Mouse (Mus musculus): ENCODE data around the gene Sp2. TPM values are rescaled to one million over a fixed set of nuclear protein-coding genes. Genes with fewer than 3 reads are reported as not detected.
A peak's percentile ranks its signal among the peaks of the same experiment; 100 is the strongest.

Sp2 gene
- polyA plus RNA-seq, 1 experiment from 2014 or later: 23.9 TPM

DNA sequence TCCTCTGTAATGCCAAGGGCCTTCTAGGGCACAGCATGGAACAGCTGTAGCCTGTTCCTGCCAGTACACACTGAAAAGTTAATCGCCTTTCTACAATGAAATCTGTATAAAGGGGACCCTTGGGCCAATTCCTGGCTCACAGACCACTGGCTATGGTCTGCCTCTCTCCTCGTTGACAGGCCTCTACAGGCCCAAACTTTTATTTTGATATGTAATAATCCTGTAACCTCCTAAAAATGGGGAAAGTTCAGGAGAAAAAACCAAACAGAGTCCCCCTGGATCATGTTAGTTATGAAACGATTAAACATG, 6.4 kb downstream of the Sp2 start:
- Histone ChIP-seq H3K27me3 (ENCODE audit: control insufficient read depth, insufficient read depth, low read length) (no peaks in the 10 kb centered on the region), H3K9me3 (ENCODE audit: control insufficient read depth, low read length) (no peaks in the 10 kb centered on the region), H3K36me3 (ENCODE audit: control insufficient read depth, insufficient read depth, low read length) (no peaks in the 10 kb centered on the region), H3K4me3 (ENCODE audit: low read length) (peak overlapping the region; percentile 78), H3K4me2 (replicated peaks; ENCODE audit: low read depth, low read length) (peak overlapping the region; percentile 85), H3K9ac (ENCODE audit: low read depth, low read length) (peak overlapping the region; percentile 97), H3K4me1 (ENCODE audit: control insufficient read depth, insufficient read depth, low read length) (peaks cover 18% of the 10 kb centered on the region), H3K27ac (ENCODE audit: low read depth, low read length) (peak overlapping the region; percentile 94; the same call in 1 of the 2 replicates)
- 55% methylated on average over 3 of the region's 3 CpGs for WGBS
- no peak for ATAC-seq (ENCODE audit: low FRiP score, low TSS enrichment)

DNA sequence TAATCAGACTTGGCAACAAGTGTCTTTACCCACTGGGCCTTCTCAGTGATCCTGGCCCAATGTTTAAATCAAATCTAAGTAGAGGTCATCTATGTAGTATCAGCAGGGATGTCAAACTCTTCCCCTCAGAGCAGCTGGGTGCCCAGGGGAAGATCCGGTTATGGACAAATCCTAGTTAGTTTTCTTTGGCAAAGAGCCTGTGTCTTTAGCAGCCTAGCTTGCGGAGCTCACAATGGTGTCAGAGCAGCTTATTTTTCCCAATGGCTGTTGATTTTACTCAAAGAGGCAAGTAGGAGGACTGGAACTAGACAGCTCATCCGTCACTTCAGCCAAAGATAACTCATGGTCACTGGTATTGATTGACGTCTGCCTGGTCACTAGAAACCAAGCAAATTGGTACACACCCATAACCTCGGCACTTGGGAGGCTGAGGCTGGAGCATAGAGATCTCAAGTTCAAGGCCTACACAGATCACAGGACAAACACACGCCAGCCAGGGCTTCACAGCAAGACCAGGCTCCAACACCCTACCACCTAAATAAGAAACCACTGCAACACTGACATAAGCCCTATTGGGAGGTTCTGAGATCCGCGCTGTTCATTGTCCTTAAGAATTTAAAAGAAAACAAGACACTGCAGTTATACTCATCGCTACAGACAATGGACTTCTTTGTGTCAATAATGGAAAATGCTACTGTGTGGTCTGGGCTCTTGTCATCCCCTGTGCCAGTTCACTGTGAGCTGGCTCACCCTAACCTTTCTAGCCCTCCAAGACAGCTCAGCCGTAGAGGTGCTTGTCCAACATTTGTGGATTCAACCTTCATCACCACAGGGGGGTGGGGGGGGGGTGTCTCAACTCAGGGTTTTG, 7.0 kb downstream of the Sp2 start:
- Histone ChIP-seq H3K27ac (ENCODE audit: low read depth, low read length) (peak overlapping the region; percentile 42; the same call in 1 of the 2 replicates), H3K36me3 (ENCODE audit: control insufficient read depth, insufficient read depth, low read length) (no peaks in the 10 kb centered on the region), H3K4me1 (ENCODE audit: control insufficient read depth, insufficient read depth, low read length) (peaks cover 18% of the 10 kb centered on the region), H3K4me2 (replicated peaks; ENCODE audit: low read depth, low read length) (peak overlapping the region; percentile 85), H3K9ac (ENCODE audit: low read depth, low read length) (peak overlapping the region; percentile 97), H3K4me3 (ENCODE audit: low read length) (peak overlapping the region; percentile 78), H3K9me3 (ENCODE audit: control insufficient read depth, low read length) (no peaks in the 10 kb centered on the region), H3K27me3 (ENCODE audit: control insufficient read depth, insufficient read depth, low read length) (no peaks in the 10 kb centered on the region)
- WGBS: 73% methylated on average over 10 of the region's 10 CpGs
- ATAC-seq (ENCODE audit: low FRiP score, low TSS enrichment): no peak

DNA sequence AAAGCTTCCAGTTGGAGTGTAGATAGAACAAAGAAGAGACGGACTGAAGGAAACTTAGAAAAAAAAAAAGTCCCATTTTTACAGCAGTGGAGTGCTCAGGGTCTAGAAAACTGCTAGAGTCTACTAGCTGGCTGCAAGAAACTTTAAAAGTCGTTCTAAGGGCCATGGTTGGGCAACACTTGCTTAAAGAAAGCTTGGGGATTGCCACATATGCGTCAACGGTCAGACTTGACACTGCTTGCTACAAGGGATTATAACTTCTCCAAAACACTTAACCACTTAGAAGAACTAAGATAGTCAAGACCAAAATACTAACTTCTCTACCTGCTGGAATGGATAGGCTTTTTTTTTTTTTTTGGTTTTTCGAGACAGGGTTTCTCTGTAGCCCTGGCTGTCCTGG, 7.9 kb downstream of the Sp2 start:
- no peak overlapping the region for H3K4me3 ChIP-seq (ENCODE audit: low read length)
- peaks cover 23% of the 10 kb centered on the region for H3K4me1 ChIP-seq (ENCODE audit: control insufficient read depth, insufficient read depth, low read length)
- no peaks in the 10 kb centered on the region for H3K9me3 ChIP-seq (ENCODE audit: control insufficient read depth, low read length)
- no peak overlapping the region for H3K9ac ChIP-seq (ENCODE audit: low read depth, low read length)
- no peak overlapping the region for H3K27ac ChIP-seq (ENCODE audit: low read depth, low read length)
- no peak overlapping the region for H3K4me2 ChIP-seq (replicated peaks; ENCODE audit: low read depth, low read length)
- H3K27me3 ChIP-seq (ENCODE audit: control insufficient read depth, insufficient read depth, low read length): no peaks in the 10 kb centered on the region
- WGBS: 82% methylated on average over 5 of the region's 5 CpGs
- ATAC-seq (ENCODE audit: low FRiP score, low TSS enrichment): no peak
- H3K36me3 ChIP-seq (ENCODE audit: control insufficient read depth, insufficient read depth, low read length): no peaks in the 10 kb centered on the region

DNA sequence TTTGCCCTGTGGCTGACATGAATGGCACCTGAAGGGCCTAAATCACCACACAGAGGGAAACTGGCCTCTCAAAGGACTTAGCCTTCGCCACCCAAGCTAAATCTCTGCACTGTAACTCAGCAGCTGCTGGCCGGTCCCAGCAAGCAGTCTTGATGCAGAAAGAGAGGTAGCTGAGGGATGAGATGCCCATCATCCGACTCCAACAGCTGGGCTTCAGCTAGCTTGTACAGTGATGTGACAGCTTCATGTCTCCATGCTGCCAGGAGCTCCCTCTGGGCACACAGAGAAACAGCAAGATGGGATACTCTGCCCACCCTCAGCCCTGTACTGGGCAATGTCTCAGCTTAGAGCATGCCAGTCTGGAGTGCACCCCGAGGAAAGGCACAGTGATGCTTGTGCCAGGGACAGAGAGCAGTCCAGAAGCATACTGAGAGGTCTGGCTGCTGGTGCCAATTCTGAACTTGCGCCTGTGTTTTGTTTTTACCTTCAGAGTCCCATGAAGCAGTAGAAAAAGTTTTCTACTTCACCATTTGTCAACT, 9.3 kb downstream of the Sp2 start:
- Histone ChIP-seq H3K27ac (ENCODE audit: low read depth, low read length) (no peak overlapping the region), H3K4me2 (replicated peaks; ENCODE audit: low read depth, low read length) (no peak overlapping the region)
- 85% methylated on average over 5 of the region's 5 CpGs for whole genome bisulfite sequencing

DNA sequence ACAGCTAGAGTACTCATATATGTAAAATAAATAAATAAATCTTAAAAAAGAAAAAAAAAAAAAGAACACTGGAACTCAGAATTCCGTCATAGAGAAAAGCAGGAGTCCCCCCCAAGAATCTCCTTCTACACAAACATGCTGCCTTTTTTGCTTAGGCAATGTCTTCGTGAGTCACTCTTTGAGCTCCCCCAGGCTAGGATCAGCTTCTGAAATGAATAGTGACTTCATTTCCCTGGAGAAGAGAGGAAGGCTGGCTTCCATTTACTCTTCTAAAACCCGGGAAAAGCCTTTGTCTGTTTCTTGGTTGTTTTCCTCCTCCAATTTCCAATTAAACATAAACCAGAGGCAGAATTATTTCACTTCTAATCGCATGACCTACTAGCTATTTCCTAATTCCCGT, 9.9 kb downstream of the Sp2 start:
- H3K27ac ChIP-seq (ENCODE audit: low read depth, low read length): no peak overlapping the region
- no peak overlapping the region for H3K4me2 ChIP-seq (replicated peaks; ENCODE audit: low read depth, low read length)
- no peaks in the 10 kb centered on the region for H3K27me3 ChIP-seq (ENCODE audit: control insufficient read depth, insufficient read depth, low read length)
- H3K4me3 ChIP-seq (ENCODE audit: low read length): no peak overlapping the region
- H3K9me3 ChIP-seq (ENCODE audit: control insufficient read depth, low read length): no peaks in the 10 kb centered on the region
- no peak overlapping the region for H3K9ac ChIP-seq (ENCODE audit: low read depth, low read length)
- H3K4me1 ChIP-seq (ENCODE audit: control insufficient read depth, insufficient read depth, low read length): peaks cover 33% of the 10 kb centered on the region
- ATAC-seq (ENCODE audit: low FRiP score, low TSS enrichment): no peak
- 81% methylated on average over 5 of the region's 5 CpGs for WGBS
- no peaks in the 10 kb centered on the region for H3K36me3 ChIP-seq (ENCODE audit: control insufficient read depth, insufficient read depth, low read length)

More for the DNA sequence above, 9.3 kb downstream of the Sp2 start:
- H3K9me3 ChIP-seq (ENCODE audit: control insufficient read depth, low read length): no peaks in the 10 kb centered on the region
- peaks cover 31% of the 10 kb centered on the region for H3K4me1 ChIP-seq (ENCODE audit: control insufficient read depth, insufficient read depth, low read length)
- no peak for ATAC-seq (ENCODE audit: low FRiP score, low TSS enrichment)
- H3K27me3 ChIP-seq (ENCODE audit: control insufficient read depth, insufficient read depth, low read length): no peaks in the 10 kb centered on the region
- no peak overlapping the region for H3K4me3 ChIP-seq (ENCODE audit: low read length)
- H3K36me3 ChIP-seq (ENCODE audit: control insufficient read depth, insufficient read depth, low read length): no peaks in the 10 kb centered on the region
- H3K9ac ChIP-seq (ENCODE audit: low read depth, low read length): no peak overlapping the region

DNA sequence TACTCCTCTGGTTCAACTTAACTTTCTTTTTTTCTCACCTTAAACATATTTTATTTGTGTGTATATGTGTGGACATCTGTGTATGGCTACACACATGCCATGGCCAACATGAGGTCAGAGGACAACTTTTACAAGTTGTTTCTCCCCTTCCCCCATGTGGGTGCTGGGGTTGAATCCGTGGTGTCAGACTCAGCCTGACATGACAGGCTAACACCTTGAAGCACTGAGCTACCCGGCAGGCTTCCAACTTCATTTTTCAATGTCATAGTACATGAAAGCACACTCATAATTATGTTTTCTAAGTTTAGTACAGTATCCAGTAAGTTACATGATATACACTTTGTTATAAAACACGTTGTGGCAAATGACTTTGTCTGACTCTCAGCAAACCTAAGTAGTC, 12.4 kb downstream of the Sp2 start:
- H3K4me3 ChIP-seq (ENCODE audit: low read length): no peak overlapping the region
- WGBS: 77% methylated on average over 3 of the region's 3 CpGs
- no peaks in the 10 kb centered on the region for H3K9me3 ChIP-seq (ENCODE audit: control insufficient read depth, low read length)
- no peaks in the 10 kb centered on the region for H3K27me3 ChIP-seq (ENCODE audit: control insufficient read depth, insufficient read depth, low read length)
- no peak overlapping the region for H3K4me2 ChIP-seq (replicated peaks; ENCODE audit: low read depth, low read length)
- H3K9ac ChIP-seq (ENCODE audit: low read depth, low read length): no peak overlapping the region
- no peak for ATAC-seq (ENCODE audit: low FRiP score, low TSS enrichment)
- no peaks in the 10 kb centered on the region for H3K36me3 ChIP-seq (ENCODE audit: control insufficient read depth, insufficient read depth, low read length)
- peak overlapping the region; percentile 30; the same call in 1 of the 2 replicates for H3K27ac ChIP-seq (ENCODE audit: low read depth, low read length)
- peaks cover 20% of the 10 kb centered on the region for H3K4me1 ChIP-seq (ENCODE audit: control insufficient read depth, insufficient read depth, low read length)

DNA sequence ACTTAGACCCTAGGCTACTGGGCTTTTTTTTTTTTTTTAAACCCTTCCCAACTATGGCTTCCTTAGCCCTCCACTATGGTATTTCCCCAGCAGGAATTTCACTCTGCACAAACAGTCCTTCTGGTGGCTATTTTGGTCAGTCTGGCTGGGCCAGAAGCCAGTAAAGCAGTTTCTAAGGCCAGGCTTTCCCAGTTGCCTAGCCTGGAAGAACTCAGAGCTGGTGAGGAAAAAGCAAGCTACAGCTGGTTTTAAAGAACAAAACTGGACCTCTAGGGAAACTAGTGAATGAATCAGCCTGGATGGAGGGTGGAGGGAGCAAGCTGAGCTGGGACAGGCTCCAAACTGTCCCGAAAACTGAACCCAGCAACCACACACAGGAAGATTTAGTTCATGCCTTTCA, 13.0 kb downstream of the Sp2 start:
- Histone ChIP-seq H3K4me3 (ENCODE audit: low read length) (no peak overlapping the region), H3K36me3 (ENCODE audit: control insufficient read depth, insufficient read depth, low read length) (no peaks in the 10 kb centered on the region), H3K4me2 (replicated peaks; ENCODE audit: low read depth, low read length) (no peak overlapping the region), H3K4me1 (ENCODE audit: control insufficient read depth, insufficient read depth, low read length) (peaks cover 18% of the 10 kb centered on the region; the same call in 1 of the 2 replicates), H3K27me3 (ENCODE audit: control insufficient read depth, insufficient read depth, low read length) (no peaks in the 10 kb centered on the region), H3K9me3 (ENCODE audit: control insufficient read depth, low read length) (no peaks in the 10 kb centered on the region), H3K9ac (ENCODE audit: low read depth, low read length) (no peak overlapping the region), H3K27ac (ENCODE audit: low read depth, low read length) (peak overlapping the region; percentile 30)
- ATAC-seq (ENCODE audit: low FRiP score, low TSS enrichment): no peak
- 67% methylated on average over 1 of the region's 1 CpGs for whole genome bisulfite sequencing

DNA sequence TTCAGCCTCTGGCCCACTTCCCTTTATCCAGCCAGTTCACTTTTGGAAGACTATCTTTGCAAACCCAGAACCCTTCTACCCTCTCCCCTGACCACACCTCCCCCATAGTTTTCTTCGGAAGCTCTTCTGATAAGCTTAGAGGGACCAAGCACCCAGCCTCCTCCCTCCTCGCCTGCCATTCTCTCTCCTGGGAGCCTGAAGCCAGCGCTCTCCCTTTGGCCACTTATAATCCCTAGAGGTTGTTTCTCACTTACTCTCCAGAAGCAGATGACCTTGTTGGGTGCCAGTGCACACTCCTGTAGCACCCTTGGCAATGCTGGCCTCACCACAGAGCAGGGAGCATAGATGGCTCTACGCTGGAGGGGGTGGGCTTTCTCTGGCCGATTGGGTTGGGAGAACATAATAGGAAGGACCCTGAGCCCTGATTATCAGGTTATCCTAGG, 13.5 kb downstream of the Sp2 start:
- Histone ChIP-seq H3K4me3 (ENCODE audit: low read length) (no peak overlapping the region), H3K9me3 (ENCODE audit: control insufficient read depth, low read length) (no peaks in the 10 kb centered on the region), H3K36me3 (ENCODE audit: control insufficient read depth, insufficient read depth, low read length) (no peaks in the 10 kb centered on the region), H3K27me3 (ENCODE audit: control insufficient read depth, insufficient read depth, low read length) (no peaks in the 10 kb centered on the region), H3K4me1 (ENCODE audit: control insufficient read depth, insufficient read depth, low read length) (peaks cover 18% of the 10 kb centered on the region; the same call in 1 of the 2 replicates), H3K9ac (ENCODE audit: low read depth, low read length) (peak overlapping the region; percentile 18; the same call in 1 of the 2 replicates), H3K27ac (ENCODE audit: low read depth, low read length) (peak overlapping the region; percentile 30), H3K4me2 (replicated peaks; ENCODE audit: low read depth, low read length) (no peak overlapping the region)
- no peak for ATAC-seq (ENCODE audit: low FRiP score, low TSS enrichment)
- WGBS: 91% methylated on average over 5 of the region's 5 CpGs

DNA sequence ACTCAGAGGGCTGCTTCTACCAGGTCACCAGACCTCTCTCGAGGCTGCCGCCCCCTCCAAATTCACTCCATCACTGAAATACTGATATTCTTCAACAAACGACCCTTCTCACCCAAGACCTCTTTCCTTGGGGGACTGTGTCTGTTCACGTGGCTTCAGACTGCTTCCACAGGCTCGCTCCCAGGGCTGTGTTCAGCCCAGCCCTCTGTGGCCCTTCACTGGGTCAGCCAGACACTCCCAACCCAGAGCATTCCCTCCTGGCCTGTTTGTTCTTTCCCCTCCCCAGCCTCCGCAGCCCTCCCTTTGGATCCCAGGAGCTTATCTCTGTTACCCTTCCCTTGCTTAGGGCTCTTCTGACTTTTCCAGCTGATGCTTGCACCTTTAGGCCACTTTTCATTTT, 14.3 kb downstream of the Sp2 start:
- H3K9me3 ChIP-seq (ENCODE audit: control insufficient read depth, low read length): no peaks in the 10 kb centered on the region
- no peak overlapping the region for H3K4me3 ChIP-seq (ENCODE audit: low read length)
- H3K36me3 ChIP-seq (ENCODE audit: control insufficient read depth, insufficient read depth, low read length): no peaks in the 10 kb centered on the region
- WGBS: 47% methylated on average over 6 of the region's 6 CpGs
- H3K27me3 ChIP-seq (ENCODE audit: control insufficient read depth, insufficient read depth, low read length): no peaks in the 10 kb centered on the region
- no peak for ATAC-seq (ENCODE audit: low FRiP score, low TSS enrichment)
- H3K4me2 ChIP-seq (replicated peaks; ENCODE audit: low read depth, low read length): no peak overlapping the region
- H3K4me1 ChIP-seq (ENCODE audit: control insufficient read depth, insufficient read depth, low read length): peaks cover 18% of the 10 kb centered on the region; the same call in 1 of the 2 replicates
- peak overlapping the region; percentile 49; the same call in 1 of the 2 replicates for H3K27ac ChIP-seq (ENCODE audit: low read depth, low read length)
- no peak overlapping the region for H3K9ac ChIP-seq (ENCODE audit: low read depth, low read length)
